Mouse (Mus musculus): Measurements from ENCODE around the gene Stoml2. TPM values are rescaled to one million over a fixed set of nuclear protein-coding genes. Genes with fewer than 3 reads are reported as not detected.
"Not testable (repeated sequence)": the region's sequence is repeated elsewhere in the genome, so short reads cannot be mapped to it uniquely, and the experiment has no call there.

Gene Stoml2
- polyA plus RNA-seq, 1 experiment from 2014 or later, result 222 TPM

DNA sequence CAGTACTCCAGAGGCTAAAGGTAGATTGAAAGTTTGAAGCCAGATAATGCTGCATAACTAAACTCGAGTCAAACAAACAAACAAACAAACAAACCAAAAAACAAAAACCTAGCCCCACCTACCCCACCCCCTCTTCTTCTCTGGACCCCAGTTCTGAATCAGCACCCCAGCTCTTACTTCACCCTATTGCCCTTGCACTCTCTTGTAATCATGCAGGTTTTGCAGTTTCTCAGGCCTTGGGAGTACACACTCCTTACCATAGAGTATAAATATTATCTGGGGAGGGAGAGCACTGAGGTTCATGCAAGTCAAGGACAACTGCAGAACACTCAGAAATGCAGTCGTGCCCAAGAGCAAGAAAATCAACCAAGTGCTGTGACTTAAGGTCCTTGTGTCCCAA is 30.2 kb downstream of the Stoml2 start:
- ATAC-seq (ENCODE audit: low FRiP score, low TSS enrichment) (no peak), DNase-seq (no peak)
- Histone ChIP-seq H3K27me3 (ENCODE audit: control insufficient read depth, insufficient read depth, low read length) (no peaks in the 10 kb centered on the region), H3K9ac (replicated peaks; ENCODE audit: low read length) (no peak overlapping the region), H3K9me3 (ENCODE audit: control insufficient read depth, low read length) (no peaks in the 10 kb centered on the region), H3K4me1 (ENCODE audit: control insufficient read depth, insufficient read depth, low read length) (peaks cover 21% of the 10 kb centered on the region), H3K27ac (replicated peaks; ENCODE audit: low read depth, low read length) (peak overlapping the region; percentile 86), H3K36me3 (ENCODE audit: control insufficient read depth, insufficient read depth, low read length) (peaks cover 3% of the 10 kb centered on the region; the same call in 1 of the 2 replicates), H3K4me3 (replicated peaks; ENCODE audit: low read depth, low read length) (no peak overlapping the region), H3K4me2 (ENCODE audit: low read length) (peak overlapping the region; percentile 36; the same call in 1 of the 2 replicates)
- 94% methylated on average over 2 of the region's 2 CpGs for WGBS

DNA sequence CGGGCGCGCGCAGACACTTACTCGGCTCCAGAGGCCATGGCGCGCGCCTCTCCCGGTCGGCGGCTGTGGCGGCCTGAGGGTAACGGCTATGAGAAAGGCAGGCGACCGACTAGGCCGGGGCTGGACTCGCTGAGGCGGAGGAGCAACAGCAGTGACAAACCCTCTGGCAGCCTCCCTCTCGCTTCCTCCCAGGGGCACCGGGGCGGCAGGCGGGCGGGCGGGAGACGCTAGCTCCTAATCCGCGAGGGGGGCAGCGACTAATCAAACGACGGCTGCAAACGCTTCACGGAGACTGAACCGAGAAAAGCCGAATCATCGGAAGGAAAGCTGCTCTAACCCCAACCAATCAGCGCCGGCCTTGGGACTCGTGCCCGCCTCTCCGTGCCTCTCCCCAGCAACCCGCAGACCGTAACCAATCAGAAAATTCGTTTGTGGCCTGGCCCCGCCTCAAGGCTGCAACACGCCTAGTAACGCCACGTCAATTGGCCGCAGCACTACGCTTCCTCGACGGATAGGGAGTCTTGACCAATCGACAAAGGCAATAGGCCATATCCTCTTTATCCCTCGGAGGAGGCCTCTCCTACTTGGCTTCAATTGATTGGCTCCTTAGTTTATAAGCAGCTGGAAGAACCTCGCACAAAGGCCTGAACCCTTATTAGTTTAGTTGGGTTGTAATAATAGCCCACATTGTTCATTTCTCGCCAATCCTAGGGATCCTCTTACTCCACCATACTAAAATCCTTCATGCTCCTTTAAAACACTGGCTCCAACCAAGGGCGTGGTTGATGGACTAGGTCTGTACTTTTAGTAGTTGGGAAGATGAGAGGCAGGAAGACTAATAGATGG is 31.1 kb downstream of the Stoml2 start, which contains the start of gene Vcp:
Gene Vcp, minus strand, starts transcription at position 367 of the 846 bp plus-strand sequence.
- not testable (repeated sequence) for H3K27me3 ChIP-seq (ENCODE audit: control insufficient read depth, insufficient read depth, low read length); H3K9me3 ChIP-seq (ENCODE audit: control insufficient read depth, low read length)
- WGBS, result under 1% methylated on average over 46 of the region's 56 CpGs
- H3K4me1 ChIP-seq (ENCODE audit: control insufficient read depth, insufficient read depth, low read length), result peaks cover 21% of the 10 kb centered on the region
- peak within 1 kb of the TSS; percentile 94 for H3K9ac ChIP-seq (replicated peaks; ENCODE audit: low read length)
- H3K4me2 ChIP-seq (ENCODE audit: low read length), result peak within 1 kb of the TSS; percentile 87
- H3K27ac ChIP-seq (replicated peaks; ENCODE audit: low read depth, low read length), result peak within 1 kb of the TSS; percentile 97
- DNase-seq (peak; percentile 99), ATAC-seq (ENCODE audit: low FRiP score, low TSS enrichment) (peak; percentile 99)
- H3K4me3 ChIP-seq (replicated peaks; ENCODE audit: low read depth, low read length), result peak within 1 kb of the TSS; percentile 93
- H3K36me3 ChIP-seq (ENCODE audit: control insufficient read depth, insufficient read depth, low read length), result peaks cover 12% of the 10 kb centered on the region

DNA sequence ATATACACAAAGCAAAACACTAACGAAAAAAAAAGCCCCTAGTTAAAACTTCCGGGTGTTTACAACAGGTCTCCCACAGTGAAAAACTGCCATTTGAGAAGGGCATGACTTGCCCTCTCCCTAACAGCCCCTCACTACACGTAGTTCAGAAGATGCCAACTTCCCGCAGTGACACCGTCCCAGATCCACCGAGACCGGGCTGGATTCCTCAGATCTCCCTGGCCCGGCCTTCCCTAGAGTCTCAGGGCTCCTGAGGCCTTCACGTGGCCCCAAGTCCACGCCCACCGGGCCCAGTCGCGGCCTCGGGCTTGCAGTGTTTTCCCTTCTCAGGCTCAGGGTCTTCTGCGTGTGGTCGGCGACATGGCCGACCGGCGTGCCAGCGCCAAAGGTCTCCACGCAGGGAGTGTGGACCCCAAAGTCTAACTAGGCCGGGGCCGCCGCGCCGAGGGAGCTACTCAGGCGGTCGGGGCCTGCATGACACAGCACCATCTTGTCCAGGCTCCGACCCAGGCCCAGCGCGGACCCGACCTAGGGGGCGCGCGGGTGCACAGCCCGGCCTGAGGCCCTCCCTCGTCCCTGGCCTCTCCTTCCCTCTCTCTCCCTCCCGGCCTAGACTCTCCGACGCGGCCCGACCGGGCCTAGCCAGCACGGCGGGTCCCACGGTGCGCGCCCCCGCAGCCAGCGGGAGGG is 31.9 kb downstream of the Stoml2 start:
- ATAC-seq (ENCODE audit: low FRiP score, low TSS enrichment), result peak; percentile 77
- peaks cover 17% of the 10 kb centered on the region for H3K36me3 ChIP-seq (ENCODE audit: control insufficient read depth, insufficient read depth, low read length)
- DNase-seq, result peak; percentile 82
- H3K4me3 ChIP-seq (replicated peaks; ENCODE audit: low read depth, low read length), result peak overlapping the region; percentile 93
- no peaks in the 10 kb centered on the region for H3K27me3 ChIP-seq (ENCODE audit: control insufficient read depth, insufficient read depth, low read length)
- peak overlapping the region; percentile 87 for H3K4me2 ChIP-seq (ENCODE audit: low read length)
- H3K27ac ChIP-seq (replicated peaks; ENCODE audit: low read depth, low read length), result peak overlapping the region; percentile 97
- WGBS, result under 1% methylated on average over 49 of the region's 51 CpGs
- H3K9me3 ChIP-seq (ENCODE audit: control insufficient read depth, low read length), result no peaks in the 10 kb centered on the region
- peaks cover 21% of the 10 kb centered on the region for H3K4me1 ChIP-seq (ENCODE audit: control insufficient read depth, insufficient read depth, low read length)
- H3K9ac ChIP-seq (replicated peaks; ENCODE audit: low read length), result peak overlapping the region; percentile 94

DNA sequence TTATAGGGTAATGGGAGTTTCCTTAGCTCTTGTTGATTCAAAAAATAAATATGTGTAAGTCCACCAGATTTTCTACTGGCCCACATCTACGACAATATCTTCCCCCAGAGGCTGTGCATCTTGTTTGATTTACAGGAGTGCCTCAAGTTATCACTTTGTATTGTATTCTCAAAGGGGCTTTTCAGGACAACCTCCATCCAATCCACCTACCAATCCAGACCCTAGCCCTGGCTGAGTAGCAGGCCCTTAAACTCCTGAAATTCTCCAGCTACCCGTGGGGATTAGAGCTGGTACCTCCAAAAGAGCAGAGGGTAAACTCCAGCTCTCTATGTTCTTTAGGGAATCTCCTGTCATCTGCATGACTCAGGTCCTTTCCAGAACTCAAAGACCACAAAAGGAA is 33.5 kb downstream of the Stoml2 start:
- Histone ChIP-seq H3K27me3 (ENCODE audit: control insufficient read depth, insufficient read depth, low read length) (no peaks in the 10 kb centered on the region), H3K36me3 (ENCODE audit: control insufficient read depth, insufficient read depth, low read length) (peaks cover 33% of the 10 kb centered on the region), H3K4me3 (replicated peaks; ENCODE audit: low read depth, low read length) (peak overlapping the region; percentile 93), H3K4me1 (ENCODE audit: control insufficient read depth, insufficient read depth, low read length) (peaks cover 21% of the 10 kb centered on the region), H3K9ac (replicated peaks; ENCODE audit: low read length) (no peak overlapping the region; the same call in 1 of the 2 replicates), H3K9me3 (ENCODE audit: control insufficient read depth, low read length) (no peaks in the 10 kb centered on the region), H3K27ac (replicated peaks; ENCODE audit: low read depth, low read length) (no peak overlapping the region), H3K4me2 (ENCODE audit: low read length) (peak overlapping the region; percentile 87)
- ATAC-seq (ENCODE audit: low FRiP score, low TSS enrichment), result no peak
- 64% methylated on average over 2 of the region's 2 CpGs for WGBS
- DNase-seq, result no peak

DNA sequence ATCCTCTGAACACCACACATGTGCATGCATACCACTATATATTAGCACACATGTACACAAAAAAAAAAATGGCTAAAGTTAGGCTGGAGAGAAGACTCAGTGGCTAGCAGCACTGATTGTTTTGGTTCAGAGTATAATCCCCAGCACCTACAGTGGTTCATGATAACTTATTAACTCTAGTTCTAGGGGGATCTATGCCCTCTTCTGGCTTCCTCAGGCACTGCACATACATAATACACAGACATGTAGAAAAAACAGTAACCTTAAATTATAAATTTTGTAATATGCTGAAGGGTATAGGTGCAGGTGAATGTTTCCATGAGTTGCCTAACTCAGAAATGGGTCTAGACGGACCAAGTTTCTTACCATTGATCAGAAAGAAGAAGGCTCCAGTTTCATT is 43.2 kb downstream of the Stoml2 start:
- DNase-seq (peak; percentile 26), ATAC-seq (ENCODE audit: low FRiP score, low TSS enrichment) (no peak)
- Histone ChIP-seq H3K9ac (replicated peaks; ENCODE audit: low read length) (no peak overlapping the region), H3K27ac (replicated peaks; ENCODE audit: low read depth, low read length) (no peak overlapping the region), H3K36me3 (ENCODE audit: control insufficient read depth, insufficient read depth, low read length) (peaks cover 99% of the 10 kb centered on the region), H3K4me3 (replicated peaks; ENCODE audit: low read depth, low read length) (no peak overlapping the region), H3K4me2 (ENCODE audit: low read length) (no peak overlapping the region), H3K4me1 (ENCODE audit: control insufficient read depth, insufficient read depth, low read length) (no peaks in the 10 kb centered on the region), H3K27me3 (ENCODE audit: control insufficient read depth, insufficient read depth, low read length) (no peaks in the 10 kb centered on the region), H3K9me3 (ENCODE audit: control insufficient read depth, low read length) (no peaks in the 10 kb centered on the region)
- WGBS, result 87% methylated on average over 1 of the region's 1 CpGs

DNA sequence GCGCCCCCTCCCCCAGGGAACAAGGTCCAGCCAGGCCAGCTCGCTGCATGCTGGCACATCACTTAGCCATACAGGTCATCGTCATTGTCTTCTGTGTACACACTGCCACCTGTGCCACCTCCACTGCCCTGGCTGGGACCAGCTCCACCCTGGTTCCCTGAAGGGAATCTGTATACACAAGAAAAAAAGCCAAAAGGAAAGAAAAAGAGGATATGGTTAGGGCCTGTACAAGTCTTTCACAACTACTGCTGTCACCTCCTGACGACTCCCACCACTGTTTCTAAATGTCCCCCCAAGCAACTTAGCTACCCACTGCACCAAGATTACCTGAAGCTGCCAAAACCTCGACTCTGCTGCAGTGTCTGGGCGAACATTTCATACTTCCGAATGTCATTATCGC is 51.0 kb downstream of the Stoml2 start:
- not testable (repeated sequence) for H3K27me3 ChIP-seq (ENCODE audit: control insufficient read depth, insufficient read depth, low read length); H3K4me1 ChIP-seq (ENCODE audit: control insufficient read depth, insufficient read depth, low read length); ATAC-seq (ENCODE audit: low FRiP score, low TSS enrichment); H3K9me3 ChIP-seq (ENCODE audit: control insufficient read depth, low read length); H3K4me2 ChIP-seq (ENCODE audit: low read length); H3K9ac ChIP-seq (replicated peaks; ENCODE audit: low read length); H3K4me3 ChIP-seq (replicated peaks; ENCODE audit: low read depth, low read length); DNase-seq; H3K27ac ChIP-seq (replicated peaks; ENCODE audit: low read depth, low read length)
- H3K36me3 ChIP-seq (ENCODE audit: control insufficient read depth, insufficient read depth, low read length), result peaks cover 79% of the 10 kb centered on the region
- WGBS, result 93% methylated on average over 6 of the region's 8 CpGs

DNA sequence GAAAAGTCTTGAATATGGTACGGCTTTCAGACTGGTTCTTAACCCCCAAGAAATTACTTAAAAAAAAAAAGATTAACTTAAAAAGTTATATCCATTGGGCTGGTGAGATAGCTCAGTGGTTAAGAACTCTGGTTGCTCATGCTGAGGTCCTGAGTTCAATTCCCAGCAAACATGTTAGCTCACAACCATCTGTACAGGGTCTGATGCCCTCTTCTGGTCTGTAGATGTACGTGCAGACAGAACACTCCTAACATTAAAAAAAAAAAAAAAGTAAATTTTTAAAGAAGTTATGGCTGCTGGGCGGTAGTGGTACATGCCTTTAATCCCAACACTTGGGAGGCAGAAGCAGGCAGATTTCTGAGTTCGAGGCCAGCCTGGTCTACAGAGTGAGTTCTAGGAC is 53.4 kb downstream of the Stoml2 start:
- ATAC-seq (ENCODE audit: low FRiP score, low TSS enrichment) (no peak), DNase-seq (no peak)
- Histone ChIP-seq H3K36me3 (ENCODE audit: control insufficient read depth, insufficient read depth, low read length) (peaks cover 57% of the 10 kb centered on the region), H3K9me3 (ENCODE audit: control insufficient read depth, low read length) (no peaks in the 10 kb centered on the region), H3K4me1 (ENCODE audit: control insufficient read depth, insufficient read depth, low read length) (no peaks in the 10 kb centered on the region), H3K4me2 (ENCODE audit: low read length) (no peak overlapping the region), H3K27ac (replicated peaks; ENCODE audit: low read depth, low read length) (no peak overlapping the region), H3K9ac (replicated peaks; ENCODE audit: low read length) (no peak overlapping the region), H3K27me3 (ENCODE audit: control insufficient read depth, insufficient read depth, low read length) (no peaks in the 10 kb centered on the region), H3K4me3 (replicated peaks; ENCODE audit: low read depth, low read length) (no peak overlapping the region)
- 93% methylated on average over 4 of the region's 4 CpGs for WGBS
